Mouse (Mus musculus): Measurements from ENCODE around the gene Gli2.

DNA sequence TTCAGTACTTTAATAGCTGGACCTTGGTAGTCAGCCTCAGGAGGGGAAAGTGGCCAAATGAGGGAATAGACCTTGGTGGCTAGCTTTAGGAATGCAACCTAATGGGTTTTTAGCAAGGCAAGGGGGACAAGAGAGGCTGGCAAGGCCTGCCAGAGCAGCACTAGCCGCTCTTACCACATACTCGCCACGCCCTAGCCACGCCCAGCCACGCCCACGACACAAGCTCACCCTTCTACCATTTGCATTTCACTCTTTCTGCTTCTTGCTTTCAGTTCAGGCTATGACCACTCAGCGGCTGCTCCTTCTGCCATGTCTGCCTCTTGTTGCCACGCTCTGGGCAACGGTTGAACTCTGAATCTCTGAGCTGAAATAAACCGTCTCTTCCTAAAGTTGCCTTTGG, 32.4 kb upstream of the Gli2 start:
- TF ChIP-seq CTCF (IDR thresholded peaks at IDR 0.05; ENCODE audit: extremely low read depth, insufficient read depth, low read length) (no peak), POLR2A (IDR thresholded peaks at IDR 0.05; ENCODE audit: extremely low read depth, insufficient read depth, low read length) (no peak)

Measured in cortical plate, adult 2 months (tissue).